Mouse (Mus musculus) forebrain, embryonic 13.5 days (tissue): ENCODE results near the gene Eif2s2. TPM values are rescaled to one million over a fixed set of nuclear protein-coding genes. Genes with fewer than 3 reads are reported as not detected.

Experiments
- polyA plus RNA-seq: library from polyadenylated mRNA; unstranded; fragments of >200 nt; fragmentation: Nextera tagmentation; extraction: Ambion mirVana; gene quantifications from 2 replicates; pipeline ENCODE4 v1.2.1, GENCODE M21; 2015

The Eif2s2 gene
- polyA plus RNA-seq, 1 experiment from 2014 or later: 97.0 TPM

Other genes starting within 250 kb of the Eif2s2 start
- 22.4 and 24.9 TPM in 2 replicates for gene Chmp4b, start 241.2 kb downstream of the Eif2s2 start, polyA plus RNA-seq
- gene Gm14214, start 122.9 kb downstream of the Eif2s2 start, polyA plus RNA-seq: not detected in 2 replicates
- 33.1 and 41.4 TPM in 2 replicates for gene Raly, start 101.8 kb downstream of the Eif2s2 start, polyA plus RNA-seq
- gene a, start 101.5 kb downstream of the Eif2s2 start, polyA plus RNA-seq: 0.39 and 0.49 TPM in 2 replicates
- 0.06 and 0.14 TPM in 2 replicates for gene Gm14226, start 125.3 kb upstream of the Eif2s2 start, polyA plus RNA-seq
- 53.9 and 57.0 TPM in 2 replicates for gene Ahcy, start 181.6 kb upstream of the Eif2s2 start, polyA plus RNA-seq
- gene Itch, start 240.6 kb upstream of the Eif2s2 start, polyA plus RNA-seq: 53.2 and 56.8 TPM in 2 replicates